Mouse (Mus musculus): ENCODE data around the gene Spint5. TPM values are rescaled to one million over a fixed set of nuclear protein-coding genes. Genes with fewer than 3 reads are reported as not detected.

Spint5 gene
- polyA plus RNA-seq, 1 experiment = not detected

GRCm38 (mm10) chr2:164758692-164759091 is 43.6 kb downstream of the Spint5 start:
- DNase-seq (ENCODE audit: low read depth) = no peak
- no peak for TF ChIP-seq POLR2A (IDR thresholded peaks at IDR 0.05; ENCODE audit: borderline replicate concordance, extremely low read depth, insufficient read depth, insufficient read length, poor library complexity, severe bottlenecking)
- no peak for TF ChIP-seq CTCF (IDR thresholded peaks at IDR 0.05; ENCODE audit: borderline replicate concordance, extremely low read depth, insufficient read depth, insufficient read length)

GRCm38 (mm10) chr2:164760059-164760833 is 45.1 kb downstream of the Spint5 start:
- TF ChIP-seq POLR2A (IDR thresholded peaks at IDR 0.05; ENCODE audit: borderline replicate concordance, extremely low read depth, insufficient read depth, insufficient read length, poor library complexity, severe bottlenecking) = no peak
- no peak for TF ChIP-seq CTCF (IDR thresholded peaks at IDR 0.05; ENCODE audit: borderline replicate concordance, extremely low read depth, insufficient read depth, insufficient read length)
- no peak for DNase-seq (ENCODE audit: low read depth)

DNA sequence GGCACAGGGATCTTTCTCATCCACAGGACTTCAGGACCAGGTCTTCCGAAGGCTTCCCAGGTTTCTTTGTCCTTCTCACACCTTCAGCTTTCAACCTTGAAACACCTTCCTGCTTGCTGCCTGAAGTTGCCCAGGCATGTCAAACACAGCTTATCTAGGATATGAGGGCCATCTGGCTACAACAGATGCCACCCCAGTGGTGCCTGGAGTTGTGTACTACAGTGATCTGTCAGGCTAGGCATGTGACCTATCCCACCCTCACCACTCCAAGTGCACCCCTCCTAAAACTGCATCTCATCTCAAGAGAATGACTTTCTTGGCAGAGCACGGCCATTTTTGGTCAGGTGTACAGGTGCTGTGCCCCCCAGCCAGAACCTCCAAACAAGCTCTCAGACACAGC is 46.4 kb downstream of the Spint5 start:
- no peak for DNase-seq (ENCODE audit: low read depth)
- TF ChIP-seq CTCF (IDR thresholded peaks at IDR 0.05; ENCODE audit: borderline replicate concordance, extremely low read depth, insufficient read depth, insufficient read length) (no peak), POLR2A (IDR thresholded peaks at IDR 0.05; ENCODE audit: borderline replicate concordance, extremely low read depth, insufficient read depth, insufficient read length, poor library complexity, severe bottlenecking) (no peak)

DNA sequence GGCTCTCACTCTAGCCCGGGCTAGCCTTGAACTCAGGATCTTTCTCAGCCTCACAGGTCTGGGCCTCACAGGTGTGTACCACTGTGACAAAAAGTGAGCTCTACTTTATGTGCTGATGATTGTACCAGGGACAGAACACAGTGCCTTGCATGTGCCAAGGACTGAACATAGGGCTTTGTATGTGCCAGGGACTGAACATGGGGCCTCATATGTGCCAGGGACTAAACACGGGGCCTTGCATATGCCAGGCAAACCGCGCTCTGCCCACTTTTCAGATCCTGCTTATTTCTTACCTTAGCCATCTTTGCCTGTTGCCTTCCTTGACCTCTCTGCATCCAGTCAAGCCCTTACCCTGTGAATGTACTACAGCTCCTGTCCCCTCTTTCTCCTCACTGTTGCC is 46.9 kb downstream of the Spint5 start:
- TF ChIP-seq CTCF (IDR thresholded peaks at IDR 0.05; ENCODE audit: borderline replicate concordance, extremely low read depth, insufficient read depth, insufficient read length) = no peak
- TF ChIP-seq POLR2A (IDR thresholded peaks at IDR 0.05; ENCODE audit: borderline replicate concordance, extremely low read depth, insufficient read depth, insufficient read length, poor library complexity, severe bottlenecking) = no peak
- DNase-seq (ENCODE audit: low read depth) = no peak

DNA sequence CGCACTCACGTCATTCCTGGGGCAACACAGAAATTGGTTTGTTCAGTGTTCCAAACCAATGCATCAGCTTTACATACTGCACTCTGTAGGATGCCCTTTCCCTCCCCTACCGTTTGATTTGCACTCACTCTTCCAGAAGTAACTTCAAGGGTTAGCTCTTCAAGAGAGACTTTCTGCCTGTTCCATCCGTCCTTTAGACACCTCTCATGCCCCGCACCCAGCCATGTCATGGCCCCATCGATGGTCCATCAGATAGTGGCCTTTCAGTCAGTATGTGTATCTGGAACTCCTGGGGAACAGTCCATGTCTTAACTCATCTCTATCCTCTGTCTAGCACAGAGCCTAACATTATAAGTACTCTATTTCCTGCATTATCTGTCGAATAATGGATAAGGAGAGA is 47.5 kb downstream of the Spint5 start:
- no peak for DNase-seq (ENCODE audit: low read depth)
- TF ChIP-seq POLR2A (IDR thresholded peaks at IDR 0.05; ENCODE audit: borderline replicate concordance, extremely low read depth, insufficient read depth, insufficient read length, poor library complexity, severe bottlenecking) (no peak), CTCF (IDR thresholded peaks at IDR 0.05; ENCODE audit: borderline replicate concordance, extremely low read depth, insufficient read depth, insufficient read length) (no peak)

- no peak for TF ChIP-seq POLR2A (IDR thresholded peaks at IDR 0.05; ENCODE audit: borderline replicate concordance, extremely low read depth, insufficient read depth, insufficient read length, poor library complexity, severe bottlenecking)
- TF ChIP-seq CTCF (IDR thresholded peaks at IDR 0.05; ENCODE audit: borderline replicate concordance, extremely low read depth, insufficient read depth, insufficient read length) = no peak
- no peak for DNase-seq (ENCODE audit: low read depth)
Measured at GRCm38 (mm10) chr2:164765841-164766240, 50.7 kb downstream of the Spint5 start.

Other genes with a start within 250 kb of the Spint5 start
- gene Trp53tg5, start 241.6 kb upstream of the Spint5 start, polyA plus RNA-seq (2012; rRNA removed) = not detected in 2 replicates
- gene Dbndd2, start 229.2 kb upstream of the Spint5 start, polyA plus RNA-seq (2012; rRNA removed) = 11.4 and 13.1 TPM in 2 replicates
- 109 and 155 TPM in 2 replicates for gene Pigt, start 217.8 kb upstream of the Spint5 start, polyA plus RNA-seq (2012; rRNA removed)
- 3.9 and 5.3 TPM in 2 replicates for gene Wfdc2, start 152.9 kb upstream of the Spint5 start, polyA plus RNA-seq (2012; rRNA removed)
- not detected in 2 replicates for gene Spint3, start 141.8 kb upstream of the Spint5 start, polyA plus RNA-seq (2012; rRNA removed)
- gene Wfdc6a, start 129.9 kb upstream of the Spint5 start, polyA plus RNA-seq (2012; rRNA removed) = not detected in 2 replicates
- gene Eppin, start 121.7 kb upstream of the Spint5 start, polyA plus RNA-seq (2012; rRNA removed) = not detected in 2 replicates
- not detected in 2 replicates for gene Wfdc6b, start 101.8 kb upstream of the Spint5 start, polyA plus RNA-seq (2012; rRNA removed)
- not detected in 2 replicates for gene Wfdc8, start 101.7 kb upstream of the Spint5 start, polyA plus RNA-seq (2012; rRNA removed)
- not detected in 2 replicates for gene Wfdc16, start 76.5 kb upstream of the Spint5 start, polyA plus RNA-seq (2012; rRNA removed)
- not detected in 2 replicates for gene Wfdc10, start 59.3 kb upstream of the Spint5 start, polyA plus RNA-seq (2012; rRNA removed)
- not detected in 2 replicates for gene Wfdc9, start 58.7 kb upstream of the Spint5 start, polyA plus RNA-seq (2012; rRNA removed)
- gene Wfdc11, start 41.2 kb upstream of the Spint5 start, polyA plus RNA-seq (2012; rRNA removed) = not detected in 2 replicates
- gene Wfdc13, start 30.2 kb upstream of the Spint5 start, polyA plus RNA-seq (2012; rRNA removed) = not detected in 2 replicates
- gene Spint4, start 16.8 kb upstream of the Spint5 start, polyA plus RNA-seq (2012; rRNA removed) = not detected in 2 replicates
- gene Wfdc3, start 30.6 kb downstream of the Spint5 start, polyA plus RNA-seq (2012; rRNA removed) = 0.94 and 1.4 TPM in 2 replicates
- 46.0 and 50.2 TPM in 2 replicates for gene Dnttip1, start 30.7 kb downstream of the Spint5 start, polyA plus RNA-seq (2012; rRNA removed)
- 94.0 and 201 TPM in 2 replicates for gene Ube2c, start 54.6 kb downstream of the Spint5 start, polyA plus RNA-seq (2012; rRNA removed)
- gene Tnnc2, start 64.7 kb downstream of the Spint5 start, polyA plus RNA-seq (2012; rRNA removed) = 1.7 TPM in 2 replicates
- 25.9 and 27.0 TPM in 2 replicates for gene Snx21, start 70.5 kb downstream of the Spint5 start, polyA plus RNA-seq (2012; rRNA removed)
- 29.7 and 41.1 TPM in 2 replicates for gene Acot8, start 89.6 kb downstream of the Spint5 start, polyA plus RNA-seq (2012; rRNA removed)
- gene Zswim3, start 89.8 kb downstream of the Spint5 start, polyA plus RNA-seq (2012; rRNA removed) = 8.5 and 10.1 TPM in 2 replicates
- 12.1 and 17.6 TPM in 2 replicates for gene Zswim1, start 107.4 kb downstream of the Spint5 start, polyA plus RNA-seq (2012; rRNA removed)
- not detected in 2 replicates for gene Spata25, start 113.2 kb downstream of the Spint5 start, polyA plus RNA-seq (2012; rRNA removed)
- 125 and 165 TPM in 2 replicates for gene Ctsa, start 117.6 kb downstream of the Spint5 start, polyA plus RNA-seq (2012; rRNA removed)
- gene Neurl2, start 118.2 kb downstream of the Spint5 start, polyA plus RNA-seq (2012; rRNA removed) = 5.1 and 7.0 TPM in 2 replicates
- gene Pltp, start 142.4 kb downstream of the Spint5 start, polyA plus RNA-seq (2012; rRNA removed) = 62.2 and 109 TPM in 2 replicates
- gene Pcif1, start 164.0 kb downstream of the Spint5 start, polyA plus RNA-seq (2012; rRNA removed) = 55.5 and 60.1 TPM in 2 replicates
- 43.2 and 47.0 TPM in 2 replicates for gene Zfp335, start 196.5 kb downstream of the Spint5 start, polyA plus RNA-seq (2012; rRNA removed)
- gene Mmp9, start 225.5 kb downstream of the Spint5 start, polyA plus RNA-seq (2012; rRNA removed) = 19.5 and 32.8 TPM in 2 replicates
- 80.5 and 110 TPM in 2 replicates for gene Slc12a5, start 245.5 kb downstream of the Spint5 start, polyA plus RNA-seq (2012; rRNA removed)

All from brain, embryonic 14.5 days (tissue).